Mouse (Mus musculus): ENCODE results near the gene Esx1. TPM values are rescaled to one million over a fixed set of nuclear protein-coding genes. Genes with fewer than 3 reads are reported as not detected.
A peak's percentile ranks its signal among the peaks of the same experiment; 100 is the strongest.

The Esx1 gene
- not detected in 2 replicates for polyA plus RNA-seq (2015; fragmentation: Nextera tagmentation; extraction: Ambion mirVana)

- H3K4me1 ChIP-seq = 0 out of 2 replicates have a peak, but pooled peaks cover 6% of the 10 kb centered on the region
- H3K27ac ChIP-seq (replicated peaks) = no peak within 1 kb of the TSS
- no peak within 1 kb of the TSS for H3K9ac ChIP-seq
- H3K4me2 ChIP-seq = peak within 1 kb of the TSS; percentile 38
- no peak for ATAC-seq (ENCODE audit: extremely low read depth, insufficient number of reproducible peaks, low FRiP score, low TSS enrichment)
- no peaks in the 10 kb centered on the region; the same call in 1 of the 2 replicates for H3K9me3 ChIP-seq
- 10% methylated on average over 16 of the region's 21 CpGs for WGBS
- H3K27me3 ChIP-seq (replicated peaks) = peaks cover 86% of the 10 kb centered on the region
- peak within 1 kb of the TSS; percentile 29 for H3K4me3 ChIP-seq
- no peaks in the 10 kb centered on the region for H3K36me3 ChIP-seq
Measured at GRCm38 (mm10) chrX:137121718-137122117, at the start of gene Esx1. Gene Esx1, minus strand, starts transcription at chrX:137122083.

- Histone ChIP-seq H3K36me3 (no peaks in the 10 kb centered on the region), H3K4me1 (no peaks in the 10 kb centered on the region), H3K27me3 (replicated peaks) (no peaks in the 10 kb centered on the region), H3K9me3 (no peaks in the 10 kb centered on the region), H3K4me3 (no peak overlapping the region), H3K27ac (replicated peaks) (no peak overlapping the region), H3K4me2 (no peak overlapping the region), H3K9ac (no peak overlapping the region)
- ATAC-seq (ENCODE audit: extremely low read depth, insufficient number of reproducible peaks, low FRiP score, low TSS enrichment) = no peak
- WGBS = 43% methylated on average over 7 of the region's 7 CpGs
Measured at GRCm38 (mm10) chrX:137170021-137170420, 48.1 kb upstream of the Esx1 start.

GRCm38 (mm10) chrX:137167658-137168057 lies 45.8 kb upstream of the Esx1 start:
- Histone ChIP-seq H3K4me2 (no peak overlapping the region), H3K27ac (replicated peaks) (no peak overlapping the region), H3K27me3 (replicated peaks) (no peaks in the 10 kb centered on the region), H3K36me3 (no peaks in the 10 kb centered on the region), H3K4me3 (no peak overlapping the region), H3K9ac (no peak overlapping the region), H3K9me3 (no peaks in the 10 kb centered on the region), H3K4me1 (no peaks in the 10 kb centered on the region)
- 69% methylated on average over 7 of the region's 7 CpGs for WGBS
- ATAC-seq (ENCODE audit: extremely low read depth, insufficient number of reproducible peaks, low FRiP score, low TSS enrichment) = no peak

GRCm38 (mm10) chrX:137165621-137166020 lies 43.7 kb upstream of the Esx1 start:
- 57% methylated on average over 3 of the region's 3 CpGs for WGBS
- Histone ChIP-seq H3K36me3 (no peaks in the 10 kb centered on the region), H3K9me3 (no peaks in the 10 kb centered on the region), H3K4me1 (no peaks in the 10 kb centered on the region), H3K27ac (replicated peaks) (no peak overlapping the region), H3K27me3 (replicated peaks) (no peaks in the 10 kb centered on the region), H3K9ac (no peak overlapping the region), H3K4me2 (no peak overlapping the region), H3K4me3 (no peak overlapping the region)
- no peak for ATAC-seq (ENCODE audit: extremely low read depth, insufficient number of reproducible peaks, low FRiP score, low TSS enrichment)

GRCm38 (mm10) chrX:137162700-137163099 lies 40.8 kb upstream of the Esx1 start:
- Histone ChIP-seq H3K4me1 (no peaks in the 10 kb centered on the region), H3K4me3 (no peak overlapping the region), H3K27me3 (replicated peaks) (no peaks in the 10 kb centered on the region), H3K36me3 (no peaks in the 10 kb centered on the region), H3K9ac (no peak overlapping the region), H3K27ac (replicated peaks) (no peak overlapping the region), H3K9me3 (no peaks in the 10 kb centered on the region), H3K4me2 (no peak overlapping the region)
- 38% methylated on average over 1 of the region's 1 CpGs for WGBS
- no peak for ATAC-seq (ENCODE audit: extremely low read depth, insufficient number of reproducible peaks, low FRiP score, low TSS enrichment)

- 63% methylated on average over 3 of the region's 3 CpGs for WGBS
- Histone ChIP-seq H3K9me3 (no peaks in the 10 kb centered on the region), H3K4me3 (no peak overlapping the region), H3K27me3 (replicated peaks) (no peaks in the 10 kb centered on the region), H3K27ac (replicated peaks) (no peak overlapping the region), H3K9ac (no peak overlapping the region), H3K36me3 (no peaks in the 10 kb centered on the region), H3K4me1 (no peaks in the 10 kb centered on the region), H3K4me2 (no peak overlapping the region)
- no peak for ATAC-seq (ENCODE audit: extremely low read depth, insufficient number of reproducible peaks, low FRiP score, low TSS enrichment)
Measured at GRCm38 (mm10) chrX:137160971-137161370, 39.1 kb upstream of the Esx1 start.

GRCm38 (mm10) chrX:137149050-137149449 lies 27.2 kb upstream of the Esx1 start:
- no peak overlapping the region for H3K27ac ChIP-seq (replicated peaks)
- no peak overlapping the region for H3K9ac ChIP-seq
- H3K4me2 ChIP-seq = no peak overlapping the region
- H3K27me3 ChIP-seq (replicated peaks) = no peaks in the 10 kb centered on the region
- no peak overlapping the region for H3K4me3 ChIP-seq
- no peaks in the 10 kb centered on the region for H3K9me3 ChIP-seq
- no peak for ATAC-seq (ENCODE audit: extremely low read depth, insufficient number of reproducible peaks, low FRiP score, low TSS enrichment)
- H3K36me3 ChIP-seq = no peaks in the 10 kb centered on the region
- no peaks in the 10 kb centered on the region for H3K4me1 ChIP-seq
- WGBS = 81% methylated on average over 11 of the region's 11 CpGs

- Histone ChIP-seq H3K9ac (no peak overlapping the region), H3K4me2 (no peak overlapping the region), H3K27ac (replicated peaks) (no peak overlapping the region), H3K27me3 (replicated peaks) (no peaks in the 10 kb centered on the region), H3K4me3 (no peak overlapping the region), H3K4me1 (no peaks in the 10 kb centered on the region), H3K36me3 (no peaks in the 10 kb centered on the region), H3K9me3 (no peaks in the 10 kb centered on the region)
- no peak for ATAC-seq (ENCODE audit: extremely low read depth, insufficient number of reproducible peaks, low FRiP score, low TSS enrichment)
- 26% methylated on average over 4 of the region's 4 CpGs for WGBS
Measured at GRCm38 (mm10) chrX:137144674-137145073, 22.8 kb upstream of the Esx1 start.

GRCm38 (mm10) chrX:137143726-137144125 lies 21.8 kb upstream of the Esx1 start:
- 80% methylated on average over 4 of the region's 4 CpGs for WGBS
- H3K27me3 ChIP-seq (replicated peaks) = no peaks in the 10 kb centered on the region
- no peak overlapping the region for H3K4me3 ChIP-seq
- no peak for ATAC-seq (ENCODE audit: extremely low read depth, insufficient number of reproducible peaks, low FRiP score, low TSS enrichment)
- H3K27ac ChIP-seq (replicated peaks) = no peak overlapping the region
- H3K36me3 ChIP-seq = no peaks in the 10 kb centered on the region
- H3K4me2 ChIP-seq = no peak overlapping the region
- no peaks in the 10 kb centered on the region for H3K4me1 ChIP-seq
- no peaks in the 10 kb centered on the region for H3K9me3 ChIP-seq
- H3K9ac ChIP-seq = no peak overlapping the region

- H3K27ac ChIP-seq (replicated peaks) = no peak overlapping the region
- WGBS = 24% methylated on average over 2 of the region's 2 CpGs
- no peaks in the 10 kb centered on the region for H3K9me3 ChIP-seq
- no peaks in the 10 kb centered on the region for H3K36me3 ChIP-seq
- H3K27me3 ChIP-seq (replicated peaks) = no peaks in the 10 kb centered on the region
- no peak overlapping the region for H3K9ac ChIP-seq
- no peak overlapping the region for H3K4me3 ChIP-seq
- H3K4me2 ChIP-seq = no peak overlapping the region
- no peak for ATAC-seq (ENCODE audit: extremely low read depth, insufficient number of reproducible peaks, low FRiP score, low TSS enrichment)
- no peaks in the 10 kb centered on the region for H3K4me1 ChIP-seq
Measured at GRCm38 (mm10) chrX:137142546-137142945, 20.7 kb upstream of the Esx1 start.

GRCm38 (mm10) chrX:137141669-137142068 lies 19.8 kb upstream of the Esx1 start:
- Histone ChIP-seq H3K27me3 (replicated peaks) (no peaks in the 10 kb centered on the region), H3K27ac (replicated peaks) (no peak overlapping the region), H3K4me3 (no peak overlapping the region), H3K4me2 (no peak overlapping the region), H3K36me3 (no peaks in the 10 kb centered on the region), H3K9me3 (no peaks in the 10 kb centered on the region), H3K4me1 (no peaks in the 10 kb centered on the region), H3K9ac (no peak overlapping the region)
- ATAC-seq (ENCODE audit: extremely low read depth, insufficient number of reproducible peaks, low FRiP score, low TSS enrichment) = no peak
- WGBS = 13% methylated on average over 6 of the region's 6 CpGs

- no peaks in the 10 kb centered on the region for H3K36me3 ChIP-seq
- peak overlapping the region; percentile 48 for H3K4me2 ChIP-seq
- H3K9me3 ChIP-seq = no peaks in the 10 kb centered on the region
- H3K27me3 ChIP-seq (replicated peaks) = peaks cover 62% of the 10 kb centered on the region
- no peaks in the 10 kb centered on the region for H3K4me1 ChIP-seq
- H3K4me3 ChIP-seq = peak overlapping the region; percentile 9; the same call in 1 of the 2 replicates
- no peak for ATAC-seq (ENCODE audit: extremely low read depth, insufficient number of reproducible peaks, low FRiP score, low TSS enrichment)
- WGBS = 5% methylated on average over 17 of the region's 17 CpGs
- no peak overlapping the region for H3K9ac ChIP-seq
- H3K27ac ChIP-seq (replicated peaks) = no peak overlapping the region
Measured at GRCm38 (mm10) chrX:137127542-137127941, 5.7 kb upstream of the Esx1 start.

Data from heart, embryonic 13.5 days (tissue).